Mouse (Mus musculus) embryonic facial prominence, embryonic 11.5 days (tissue): ENCODE measurements around the gene BC035044. TPM values are rescaled to one million over a fixed set of nuclear protein-coding genes. Genes with fewer than 3 reads are reported as not detected.
"Not testable (repeated sequence)": the region's sequence is repeated elsewhere in the genome, so short reads cannot be mapped to it uniquely, and the experiment has no call there.

Experiments used
- ATAC-seq: fragments of 200-750 bp; cut with Nextera tagmentation; replicated peaks from 2 replicates; pipeline ENCODE4 v1.8.0; 2017; ENCODE audit warnings: low read depth; ENCODE audit not compliant: insufficient number of reproducible peaks, low FRiP score, low TSS enrichment
- DNase-seq: peaks from one replicate; pipeline ENCODE4 v3.0.0-alpha.2; 2015; ENCODE audit warnings: low spot score
- H3K27ac ChIP-seq: fragments of 300-500 bp; sonication (generic); replicated peaks from 2 replicates; pipeline ENCODE4 v1.5.1; 2014; ENCODE audit warnings: mild to moderate bottlenecking, low read depth, low read length, control low read depth
- H3K27me3 ChIP-seq: fragments of 300-500 bp; sonication (generic); 2 replicates; pipeline ENCODE4 v1.6.1; 2014; ENCODE audit warnings: mild to moderate bottlenecking, low read length, moderate library complexity, mixed read lengths; ENCODE audit not compliant: control insufficient read depth, insufficient read depth
- H3K36me3 ChIP-seq: fragments of 300-500 bp; sonication (generic); replicated peaks from 2 replicates; pipeline ENCODE4 v1.6.1; 2014; ENCODE audit warnings: low read depth, mild to moderate bottlenecking, low read length, moderate library complexity, mixed read lengths; ENCODE audit not compliant: control insufficient read depth, insufficient read depth
- H3K4me1 ChIP-seq: fragments of 300-500 bp; sonication (generic); 2 replicates; pipeline ENCODE4 v1.6.1; 2014; ENCODE audit warnings: low read length, mixed read lengths; ENCODE audit not compliant: control insufficient read depth, insufficient read depth
- H3K4me2 ChIP-seq: fragments of 300-500 bp; sonication (generic); 2 replicates; pipeline ENCODE4 v1.6.1; 2014; ENCODE audit warnings: low read depth, mild to moderate bottlenecking, control low read depth, low read length, moderate library complexity
- H3K4me3 ChIP-seq: fragments of 300-500 bp; sonication (generic); 2 replicates; pipeline ENCODE4 v1.5.1; 2014; ENCODE audit warnings: low read depth, low read length, control low read depth
- H3K9ac ChIP-seq: fragments of 300-500 bp; sonication (generic); replicated peaks from 2 replicates; pipeline ENCODE4 v1.6.1; 2014; ENCODE audit warnings: mild to moderate bottlenecking, control low read depth, low read length
- H3K9me3 ChIP-seq: fragments of 300-500 bp; sonication (generic); replicated peaks from 2 replicates; pipeline ENCODE4 v1.6.1; 2016; ENCODE audit warnings: mild to moderate bottlenecking, low read length, inconsistent platforms, mixed read lengths; ENCODE audit not compliant: control insufficient read depth
- WGBS: fragments of 180-500 bp; shearing (Covaris S2); extraction: QIAGEN DNeasy Blood & Tissue Kit; methylation state at CpG from one replicate; pipeline ENCODE4 v1.1.7; 2014; 5-methylcytosine and 5-hydroxymethylcytosine counted together
- polyA plus RNA-seq: library from polyadenylated mRNA; unstranded; fragments of >200 nt; fragmentation: Nextera tagmentation; extraction: Ambion mirVana; gene quantifications from 2 replicates; pipeline ENCODE4 v1.2.1, GENCODE M21; 2014

The BC035044 gene
- polyA plus RNA-seq, 1 experiment from 2014 or later = 1.2 TPM

DNA sequence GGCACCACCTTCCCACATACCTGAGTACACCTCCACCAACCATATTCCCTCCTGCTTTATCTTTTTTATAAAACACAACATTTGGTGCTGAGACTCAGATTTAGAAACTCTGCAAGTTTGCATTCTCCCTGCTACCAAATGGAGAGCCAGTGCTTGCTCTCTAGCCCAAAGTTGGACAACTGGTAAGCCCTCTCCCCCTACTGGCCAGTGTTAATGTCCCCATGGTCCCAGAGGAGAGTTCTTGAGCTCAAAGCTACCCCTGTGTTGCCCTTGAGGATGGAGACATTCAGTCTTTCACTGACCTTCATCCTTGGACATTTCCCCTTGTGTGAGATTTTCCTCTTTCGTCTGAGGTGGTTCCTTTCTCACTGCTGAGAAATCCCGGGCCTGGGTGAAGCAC lies 9.1 kb upstream of the BC035044 start:
- Histone ChIP-seq H3K4me1 (no peaks in the 10 kb centered on the region), H3K4me2 (no peak overlapping the region), H3K27me3 (no peaks in the 10 kb centered on the region), H3K36me3 (no peaks in the 10 kb centered on the region), H3K4me3 (no peak overlapping the region), H3K27ac (no peak overlapping the region), H3K9me3 (no peaks in the 10 kb centered on the region), H3K9ac (no peak overlapping the region)
- no peak for ATAC-seq
- 84% methylated on average over 2 of the region's 2 CpGs for WGBS
- DNase-seq = no peak

- 93% methylated on average over 3 of the region's 3 CpGs for WGBS
Measured at GRCm38 (mm10) chr6:128895404-128896001, 4.6 kb upstream of the BC035044 start.

GRCm38 (mm10) chr6:128888834-128889233 lies 2.1 kb downstream of the BC035044 start:
- DNase-seq (no peak), ATAC-seq (no peak)
- Histone ChIP-seq H3K4me2 (no peak overlapping the region), H3K36me3 (no peaks in the 10 kb centered on the region), H3K27ac (no peak overlapping the region), H3K9me3 (no peaks in the 10 kb centered on the region), H3K4me1 (no peaks in the 10 kb centered on the region), H3K9ac (no peak overlapping the region), H3K27me3 (no peaks in the 10 kb centered on the region), H3K4me3 (no peak overlapping the region)
- 81% methylated on average over 5 of the region's 5 CpGs for WGBS

More at GRCm38 (mm10) chr6:128895404-128896001, 4.6 kb upstream of the BC035044 start:
- ATAC-seq (no peak), DNase-seq (no peak)
- Histone ChIP-seq H3K4me2 (no peak overlapping the region), H3K9me3 (no peaks in the 10 kb centered on the region), H3K36me3 (no peaks in the 10 kb centered on the region), H3K27ac (no peak overlapping the region), H3K4me3 (no peak overlapping the region), H3K4me1 (no peaks in the 10 kb centered on the region), H3K27me3 (no peaks in the 10 kb centered on the region), H3K9ac (no peak overlapping the region)

- WGBS = 92% methylated on average over 6 of the region's 6 CpGs
Measured at GRCm38 (mm10) chr6:128887091-128887790, 3.7 kb downstream of the BC035044 start, which contains the start of gene Clec2i. Gene Clec2i, plus strand, starts transcription at chr6:128887588.

GRCm38 (mm10) chr6:128871910-128872610 lies 18.9 kb downstream of the BC035044 start:
- Histone ChIP-seq H3K36me3 (no peaks in the 10 kb centered on the region), H3K4me1 (no peaks in the 10 kb centered on the region), H3K9ac (no peak overlapping the region), H3K27ac (no peak overlapping the region), H3K27me3 (no peaks in the 10 kb centered on the region), H3K4me2 (no peak overlapping the region), H3K9me3 (no peaks in the 10 kb centered on the region), H3K4me3 (no peak overlapping the region)
- DNase-seq = no peak
- ATAC-seq = no peak
- WGBS = 97% methylated on average over 1 of the region's 1 CpGs

More at GRCm38 (mm10) chr6:128887091-128887790, 3.7 kb downstream of the BC035044 start, which contains the start of gene Clec2i:
- not testable (repeated sequence) for H3K4me3 ChIP-seq, H3K4me2 ChIP-seq, H3K27ac ChIP-seq, H3K4me1 ChIP-seq, H3K9me3 ChIP-seq, H3K27me3 ChIP-seq, H3K9ac ChIP-seq, ATAC-seq, H3K36me3 ChIP-seq, DNase-seq

- H3K4me2 ChIP-seq = no peak overlapping the region
Measured at GRCm38 (mm10) chr6:128868861-128869260, 22.1 kb downstream of the BC035044 start.

GRCm38 (mm10) chr6:128857976-128858375 lies 33.0 kb downstream of the BC035044 start:
- Histone ChIP-seq H3K9ac (no peak overlapping the region), H3K9me3 (no peaks in the 10 kb centered on the region), H3K36me3 (no peaks in the 10 kb centered on the region), H3K4me2 (no peak overlapping the region), H3K27me3 (no peaks in the 10 kb centered on the region), H3K27ac (no peak overlapping the region), H3K4me3 (no peak overlapping the region), H3K4me1 (no peaks in the 10 kb centered on the region)
- 81% methylated on average over 2 of the region's 2 CpGs for WGBS
- no peak for DNase-seq
- ATAC-seq = no peak

More at GRCm38 (mm10) chr6:128868861-128869260, 22.1 kb downstream of the BC035044 start:
- Histone ChIP-seq H3K4me3 (no peak overlapping the region), H3K9ac (no peak overlapping the region), H3K4me1 (no peaks in the 10 kb centered on the region), H3K27me3 (no peaks in the 10 kb centered on the region), H3K9me3 (no peaks in the 10 kb centered on the region), H3K27ac (no peak overlapping the region), H3K36me3 (no peaks in the 10 kb centered on the region)
- ATAC-seq (no peak), DNase-seq (no peak)
- WGBS = 19% methylated on average over 3 of the region's 3 CpGs

GRCm38 (mm10) chr6:128856250-128856649 lies 34.7 kb downstream of the BC035044 start:
- ATAC-seq (no peak), DNase-seq (no peak)
- Histone ChIP-seq H3K27ac (no peak overlapping the region), H3K4me3 (no peak overlapping the region), H3K4me1 (no peaks in the 10 kb centered on the region), H3K4me2 (no peak overlapping the region), H3K27me3 (no peaks in the 10 kb centered on the region), H3K36me3 (no peaks in the 10 kb centered on the region), H3K9me3 (no peaks in the 10 kb centered on the region), H3K9ac (no peak overlapping the region)
- 82% methylated on average over 5 of the region's 5 CpGs for WGBS
